In genomic region chr2:101796287-101797115, GRCm38 (mm10) we compare ENCODE assay signal across 8 mouse cellular contexts.
A peak's percentile ranks its signal among the peaks of the same experiment; 100 is the strongest.
DNase-seq lines count a peak whose midpoint lies in the region; ATAC-seq lines count a peak whose summit lies in the region.

No protein-coding gene starts in this region.

- peak overlapping the region; percentile 59 for H3K9ac ChIP-seq in hindbrain, embryonic 12.5 days

- ATAC-seq in hindbrain, embryonic 12.5 days (ENCODE audit: low FRiP score) = peak; percentile 79

- H3K4me1 ChIP-seq in hindbrain, embryonic 12.5 days = peaks cover 19% of the 10 kb centered on the region

- peak overlapping the region; percentile 90 for H3K4me2 ChIP-seq in hindbrain, embryonic 12.5 days (replicated peaks)

- peak overlapping the region; percentile 50 for H3K4me3 ChIP-seq in hindbrain, embryonic 12.5 days

- H3K27me3 ChIP-seq in hindbrain, embryonic 12.5 days = peaks cover 24% of the 10 kb centered on the region

- peak overlapping the region; percentile 49 for H3K27ac ChIP-seq in hindbrain, embryonic 12.5 days

- WGBS in hindbrain, embryonic 12.5 days = 2% methylated on average over 55 of the region's 55 CpGs

- no peaks in the 10 kb centered on the region for H3K9me3 ChIP-seq in hindbrain, embryonic 12.5 days (replicated peaks)

- DNase-seq in ES-CJ7 (ENCODE audit: low read depth, low spot score) = peak; percentile 84
- DNase-seq in c-Kit-positive CD71-positive TER-119-positive erythroid progenitor cells, embryonic 14.5 days (ENCODE audit: low spot score) = peak; percentile 24
- peak; percentile 50 to 51 for DNase-seq in frontal cortex, postnatal 25 days (ENCODE audit: low spot score in 2 of 2)
- peak; percentile 41 to 71 for DNase-seq in layer of hippocampus, postnatal 14 days (ENCODE audit: low spot score in 2 of 2)
- peak; percentile 90 for DNase-seq in lung, postnatal 10 days
- DNase-seq in ovary, postnatal 10 days (ENCODE audit: low spot score) = peak; percentile 64
- peak; percentile 81 for DNase-seq in thymus, postnatal 0 days (ENCODE audit: low spot score)

- H3K36me3 ChIP-seq in hindbrain, embryonic 12.5 days = no peaks in the 10 kb centered on the region

Comparison
In these comparisons a context has a peak if more than half of its experiments do, and no peak if none do; other contexts are left out.
1. Peak in every context shown above with its lines: DNase-seq, ATAC-seq, H3K4me3 ChIP-seq and H3K27ac ChIP-seq.
2. DNase-seq: peak in every context shown above with its lines; median percentile 90 in lung, postnatal 10 days; 84 in ES-CJ7; 81 in thymus, postnatal 0 days; 64 in ovary, postnatal 10 days; 56 in layer of hippocampus, postnatal 14 days; 50 in frontal cortex, postnatal 25 days; 24 in c-Kit-positive CD71-positive TER-119-positive erythroid progenitor cells, embryonic 14.5 days.